Mouse (Mus musculus) C2C12 (cell line): ENCODE results near the gene Cacna2d4.

Source experiments
- CEBPB ChIP-seq: IDR thresholded peaks from one replicate; pipeline ENCODE4 v1.6.1; 2011; ENCODE audit warnings: low read depth, mild to moderate bottlenecking, control low read depth, moderate library complexity
- CTCF ChIP-seq: IDR thresholded peaks from one replicate; pipeline ENCODE4 v1.5.1; 2011; ENCODE audit not compliant: control insufficient read depth, insufficient read depth, insufficient read length
- FOSL1 ChIP-seq: IDR thresholded peaks from one replicate; pipeline ENCODE4 v1.8.0; 2011; ENCODE audit warnings: mild to moderate bottlenecking, low read length; ENCODE audit not compliant: poor library complexity, insufficient read depth, severe bottlenecking
- USF1 ChIP-seq: IDR thresholded peaks from one replicate; pipeline ENCODE4 v1.6.1; 2011; ENCODE audit warnings: low read depth, mild to moderate bottlenecking, control low read depth, moderate library complexity

DNA sequence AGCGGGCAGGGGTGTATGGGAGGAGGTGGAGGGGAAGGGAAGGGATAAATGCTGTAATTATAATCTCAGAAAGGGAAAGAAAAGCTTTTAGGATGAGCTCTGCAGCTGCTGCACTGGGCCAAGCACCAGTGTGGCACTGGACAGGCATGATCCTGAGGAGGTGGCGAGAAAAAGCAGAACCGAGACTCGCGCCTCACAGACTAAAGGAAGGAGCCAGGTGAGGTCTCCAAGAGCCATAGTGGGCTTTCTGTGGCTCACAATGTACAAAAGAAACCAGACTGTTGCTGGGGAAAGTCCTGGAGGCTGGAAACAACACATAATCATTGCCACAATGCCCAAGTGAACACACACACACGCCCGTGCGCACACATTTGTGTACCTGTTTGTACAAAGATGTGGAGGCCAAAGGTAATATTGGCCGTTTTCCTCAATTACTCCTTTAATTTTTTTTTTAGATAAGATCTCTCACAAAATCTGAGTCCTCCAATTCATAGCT lies 114.4 kb downstream of the Cacna2d4 start:
- TF ChIP-seq USF1 (no peak), CTCF (no peak), CEBPB (no peak), FOSL1 (no peak)
